Mouse (Mus musculus): ENCODE measurements at regions not wholly inside any gene's neighbourhood (a gene's known extent, or its start where the extent isn't known, plus 50 kb on each side); places are given as distances from the start of the nearest gene placed in this dataset.
"Not testable (repeated sequence)": the region's sequence is repeated elsewhere in the genome, so short reads cannot be mapped to it uniquely, and the experiment has no call there.

DNA sequence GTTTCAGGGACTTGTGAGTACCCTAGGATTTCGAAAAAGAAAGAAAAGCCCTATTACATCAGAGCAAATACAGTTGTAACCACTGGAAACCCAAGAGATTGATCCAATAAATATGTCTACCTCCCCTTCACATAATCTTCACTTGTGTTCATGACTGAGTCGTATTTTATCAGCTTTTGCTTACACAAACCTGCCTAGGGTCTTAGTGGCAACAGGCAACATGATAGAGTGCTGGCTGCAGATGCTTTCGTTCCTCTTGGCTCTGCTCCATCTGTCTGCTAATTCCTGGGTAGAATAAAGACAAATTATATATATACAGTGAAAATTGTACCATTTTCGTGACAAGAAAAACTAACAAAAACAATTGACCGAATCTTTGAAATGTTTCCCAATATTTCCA lies 112.9 kb upstream of the Gap43 start:
- Histone ChIP-seq H3K9ac (no peak overlapping the region), H3K27me3 (ENCODE audit: control insufficient read depth, insufficient read depth, low read length) (no peaks in the 10 kb centered on the region), H3K4me2 (replicated peaks) (no peak overlapping the region), H3K27ac (no peak overlapping the region), H3K4me1 (replicated peaks; ENCODE audit: control insufficient read depth, insufficient read depth, low read length) (no peaks in the 10 kb centered on the region), H3K9me3 (ENCODE audit: control insufficient read depth, low read length) (0 out of 2 replicates have a peak, but pooled peaks cover 5% of the 10 kb centered on the region), H3K4me3 (replicated peaks; ENCODE audit: low read length) (no peak overlapping the region), H3K36me3 (replicated peaks; ENCODE audit: control insufficient read depth, insufficient read depth) (no peaks in the 10 kb centered on the region)
- ATAC-seq (ENCODE audit: low FRiP score) (no peak), DNase-seq (ENCODE audit: low spot score) (no peak)
- 73% methylated on average over 5 of the region's 5 CpGs for WGBS

DNA sequence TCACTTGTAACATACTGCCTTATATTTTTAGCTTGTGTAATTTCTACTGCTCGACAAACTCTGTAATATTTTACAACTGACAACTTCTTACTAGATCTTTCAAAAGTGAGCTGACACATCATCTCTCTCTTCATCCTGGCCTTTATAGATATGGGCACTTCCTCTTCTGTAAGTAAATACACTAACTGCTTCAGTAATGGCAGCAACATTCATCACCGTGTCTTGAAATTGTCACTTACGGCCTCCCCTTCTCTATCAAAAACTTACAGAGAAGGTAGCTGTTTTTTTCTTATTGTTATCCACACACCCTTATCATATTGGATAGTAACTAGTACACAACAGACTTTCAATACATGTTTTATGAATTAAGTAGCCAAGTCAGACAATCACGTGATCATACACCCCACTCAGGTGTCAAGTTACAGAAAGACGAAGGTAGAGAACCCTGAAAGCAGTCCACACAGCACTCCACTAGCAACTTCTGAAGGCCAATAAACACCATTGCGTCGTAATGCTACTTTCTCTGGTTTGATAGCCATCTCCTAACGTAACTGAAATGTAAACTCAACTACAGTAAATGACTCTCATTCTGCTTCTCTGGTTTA lies 109.5 kb upstream of the Gap43 start:
- Histone ChIP-seq H3K27ac (no peak overlapping the region), H3K36me3 (replicated peaks; ENCODE audit: control insufficient read depth, insufficient read depth) (no peaks in the 10 kb centered on the region), H3K4me3 (replicated peaks; ENCODE audit: low read length) (no peak overlapping the region), H3K4me2 (replicated peaks) (no peak overlapping the region), H3K27me3 (ENCODE audit: control insufficient read depth, insufficient read depth, low read length) (no peaks in the 10 kb centered on the region), H3K9me3 (ENCODE audit: control insufficient read depth, low read length) (0 out of 2 replicates have a peak, but pooled peaks cover 5% of the 10 kb centered on the region), H3K9ac (no peak overlapping the region), H3K4me1 (replicated peaks; ENCODE audit: control insufficient read depth, insufficient read depth, low read length) (peaks cover 10% of the 10 kb centered on the region)
- ATAC-seq (ENCODE audit: low FRiP score) (no peak), DNase-seq (ENCODE audit: low spot score) (no peak)
- 91% methylated on average over 8 of the region's 8 CpGs for WGBS

DNA sequence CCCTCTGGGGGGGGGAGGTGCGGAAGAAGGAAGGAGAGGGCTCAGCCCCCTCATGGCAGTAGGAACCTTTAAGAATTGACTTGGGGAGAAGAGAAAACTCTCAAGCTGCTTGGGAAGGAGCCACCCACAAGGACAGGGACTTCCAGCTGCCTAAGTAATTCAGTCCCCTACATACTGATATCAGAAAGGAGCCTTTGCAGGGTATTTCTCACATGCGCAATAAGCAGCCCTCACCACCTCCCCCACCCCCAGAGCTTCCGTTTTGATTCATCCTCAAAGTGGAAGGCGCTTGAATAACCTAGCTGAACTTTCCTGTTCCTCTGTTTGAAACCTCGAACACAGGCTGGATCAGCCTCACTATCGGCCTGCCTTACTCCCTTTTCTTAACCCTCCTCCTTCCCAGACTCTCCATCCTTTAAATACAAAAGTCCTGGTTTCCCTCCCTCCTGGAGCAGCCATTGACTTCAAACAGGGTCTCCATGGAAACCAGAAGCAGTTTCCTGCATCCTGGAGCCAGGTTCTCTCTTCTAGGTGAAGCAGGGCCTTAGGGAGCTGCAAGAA lies 104.5 kb upstream of the Gap43 start:
- peak overlapping the region; percentile 95 for H3K27ac ChIP-seq
- H3K4me2 ChIP-seq (replicated peaks), result peak overlapping the region; percentile 65
- 0 out of 2 replicates have a peak, but pooled peaks cover 5% of the 10 kb centered on the region for H3K9me3 ChIP-seq (ENCODE audit: control insufficient read depth, low read length)
- peak; percentile 89 for ATAC-seq (ENCODE audit: low FRiP score)
- peak overlapping the region; percentile 23 for H3K4me3 ChIP-seq (replicated peaks; ENCODE audit: low read length)
- WGBS, result 7% methylated on average over 6 of the region's 6 CpGs
- peak overlapping the region; percentile 57 for H3K9ac ChIP-seq
- DNase-seq (ENCODE audit: low spot score), result peak; percentile 72
- no peaks in the 10 kb centered on the region for H3K36me3 ChIP-seq (replicated peaks; ENCODE audit: control insufficient read depth, insufficient read depth)
- no peaks in the 10 kb centered on the region for H3K27me3 ChIP-seq (ENCODE audit: control insufficient read depth, insufficient read depth, low read length)
- H3K4me1 ChIP-seq (replicated peaks; ENCODE audit: control insufficient read depth, insufficient read depth, low read length), result peaks cover 18% of the 10 kb centered on the region

DNA sequence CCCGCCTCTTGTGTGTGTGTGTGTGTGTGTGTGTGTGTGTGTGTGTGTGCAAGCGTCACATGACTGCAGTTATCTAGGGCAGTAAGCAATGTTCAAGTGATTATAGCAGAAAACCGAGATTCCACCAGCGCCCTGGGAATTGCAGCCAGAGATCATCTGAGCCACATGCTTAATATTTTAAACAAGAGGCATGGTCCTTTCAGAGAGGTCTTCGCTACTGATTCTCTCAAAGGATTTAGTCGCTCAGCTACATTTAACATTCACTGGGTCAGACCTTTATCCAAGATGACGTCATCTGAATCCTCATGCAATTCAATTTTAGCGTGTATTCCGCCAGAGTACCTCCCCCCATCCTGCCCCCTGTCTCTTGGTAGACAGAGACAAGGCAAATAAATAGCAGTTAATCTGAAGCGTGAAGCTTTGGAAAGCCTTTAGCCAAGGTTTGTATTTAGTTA lies 104.0 kb upstream of the Gap43 start:
- DNase-seq (ENCODE audit: low spot score) (peak; percentile 57), ATAC-seq (ENCODE audit: low FRiP score) (peak; percentile 76)
- 22% methylated on average over 10 of the region's 10 CpGs for WGBS
- H3K9me3 ChIP-seq (ENCODE audit: control insufficient read depth, low read length), result 0 out of 2 replicates have a peak, but pooled peaks cover 5% of the 10 kb centered on the region
- peak overlapping the region; percentile 23 for H3K4me3 ChIP-seq (replicated peaks; ENCODE audit: low read length)
- no peaks in the 10 kb centered on the region for H3K27me3 ChIP-seq (ENCODE audit: control insufficient read depth, insufficient read depth, low read length)
- no peaks in the 10 kb centered on the region for H3K36me3 ChIP-seq (replicated peaks; ENCODE audit: control insufficient read depth, insufficient read depth)
- H3K4me2 ChIP-seq (replicated peaks), result peak overlapping the region; percentile 65
- H3K9ac ChIP-seq, result peak overlapping the region; percentile 57
- H3K4me1 ChIP-seq (replicated peaks; ENCODE audit: control insufficient read depth, insufficient read depth, low read length), result peaks cover 18% of the 10 kb centered on the region
- peak overlapping the region; percentile 95 for H3K27ac ChIP-seq

DNA sequence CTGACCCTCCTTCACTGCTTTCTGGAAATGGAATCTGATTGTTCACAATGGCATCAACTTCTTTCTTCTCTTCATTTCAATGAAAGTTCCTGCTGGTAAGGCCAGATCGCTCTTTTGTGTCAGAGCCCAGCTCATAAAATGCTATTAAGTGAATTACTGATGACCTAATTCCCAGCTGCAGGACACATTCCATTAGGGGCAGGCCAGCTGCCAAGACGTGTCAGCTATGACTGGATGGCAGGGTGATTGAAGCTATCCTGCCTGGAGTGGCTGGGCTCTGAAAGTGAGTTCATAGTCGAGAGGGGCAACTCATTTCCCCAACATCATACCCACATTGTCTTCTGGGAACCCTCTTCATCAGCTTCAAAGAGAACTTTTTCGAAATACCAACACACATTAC lies 100.4 kb upstream of the Gap43 start:
- H3K27me3 ChIP-seq (ENCODE audit: control insufficient read depth, insufficient read depth, low read length), result no peaks in the 10 kb centered on the region
- DNase-seq (ENCODE audit: low spot score) (no peak), ATAC-seq (ENCODE audit: low FRiP score) (no peak)
- H3K4me1 ChIP-seq (replicated peaks; ENCODE audit: control insufficient read depth, insufficient read depth, low read length), result peaks cover 15% of the 10 kb centered on the region
- H3K4me3 ChIP-seq (replicated peaks; ENCODE audit: low read length), result no peak overlapping the region
- no peaks in the 10 kb centered on the region for H3K36me3 ChIP-seq (replicated peaks; ENCODE audit: control insufficient read depth, insufficient read depth)
- H3K4me2 ChIP-seq (replicated peaks), result no peak overlapping the region
- no peak overlapping the region for H3K27ac ChIP-seq
- H3K9ac ChIP-seq, result no peak overlapping the region
- H3K9me3 ChIP-seq (ENCODE audit: control insufficient read depth, low read length), result no peaks in the 10 kb centered on the region
- 31% methylated on average over 4 of the region's 4 CpGs for WGBS

DNA sequence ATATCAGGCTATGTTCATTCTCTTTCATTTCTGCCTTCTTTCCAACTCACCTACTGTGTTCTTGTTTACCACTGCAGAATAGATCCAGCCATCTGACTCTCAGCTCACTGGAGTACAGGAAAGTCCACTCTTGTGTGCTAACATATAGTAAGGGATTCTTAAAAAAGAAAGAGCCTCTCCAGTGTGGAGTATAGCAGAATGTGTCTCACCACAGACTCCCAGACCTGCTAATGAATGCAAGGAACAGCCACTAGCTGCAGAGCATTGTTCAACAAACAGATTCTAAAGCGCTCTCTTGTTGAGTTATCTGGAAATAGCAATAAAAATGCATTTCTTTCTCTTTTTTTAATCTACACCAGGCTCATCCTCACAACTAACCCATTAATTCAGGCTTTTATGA lies 91.1 kb upstream of the Gap43 start:
- no peaks in the 10 kb centered on the region for H3K27me3 ChIP-seq (ENCODE audit: control insufficient read depth, insufficient read depth, low read length)
- no peaks in the 10 kb centered on the region for H3K9me3 ChIP-seq (ENCODE audit: control insufficient read depth, low read length)
- no peak overlapping the region for H3K27ac ChIP-seq
- ATAC-seq (ENCODE audit: low FRiP score), result no peak
- no peak overlapping the region for H3K4me2 ChIP-seq (replicated peaks)
- no peak overlapping the region for H3K9ac ChIP-seq
- H3K4me3 ChIP-seq (replicated peaks; ENCODE audit: low read length), result no peak overlapping the region
- 93% methylated on average over 1 of the region's 1 CpGs for WGBS
- DNase-seq (ENCODE audit: low spot score), result no peak
- H3K4me1 ChIP-seq (replicated peaks; ENCODE audit: control insufficient read depth, insufficient read depth, low read length), result no peaks in the 10 kb centered on the region
- H3K36me3 ChIP-seq (replicated peaks; ENCODE audit: control insufficient read depth, insufficient read depth), result no peaks in the 10 kb centered on the region

DNA sequence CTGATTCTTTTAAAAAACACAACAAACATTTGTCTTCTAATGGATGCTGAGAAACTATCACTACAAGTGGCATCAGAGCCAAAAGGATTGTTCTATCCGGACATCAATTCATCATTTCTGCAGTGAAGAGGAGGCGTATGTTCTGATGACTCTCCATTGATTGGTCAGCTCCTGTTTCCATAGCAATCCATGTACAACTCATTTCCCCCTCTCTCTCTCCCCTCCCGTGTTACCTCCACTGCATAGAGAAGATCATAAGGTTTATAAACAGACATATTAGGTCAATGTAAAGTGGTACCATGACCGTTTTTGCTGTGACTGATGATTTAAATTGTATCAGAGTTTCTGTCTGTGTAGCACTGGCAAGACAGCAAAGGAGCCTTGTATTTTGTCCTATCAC lies 76.2 kb upstream of the Gap43 start:
- Histone ChIP-seq H3K4me2 (replicated peaks) (no peak overlapping the region), H3K4me1 (replicated peaks; ENCODE audit: control insufficient read depth, insufficient read depth, low read length) (no peaks in the 10 kb centered on the region), H3K9ac (no peak overlapping the region), H3K9me3 (ENCODE audit: control insufficient read depth, low read length) (no peaks in the 10 kb centered on the region), H3K4me3 (replicated peaks; ENCODE audit: low read length) (no peak overlapping the region), H3K27me3 (ENCODE audit: control insufficient read depth, insufficient read depth, low read length) (no peaks in the 10 kb centered on the region), H3K27ac (no peak overlapping the region), H3K36me3 (replicated peaks; ENCODE audit: control insufficient read depth, insufficient read depth) (no peaks in the 10 kb centered on the region)
- no peak for ATAC-seq (ENCODE audit: low FRiP score)
- DNase-seq (ENCODE audit: low spot score), result no peak
- 59% methylated on average over 4 of the region's 4 CpGs for WGBS

DNA sequence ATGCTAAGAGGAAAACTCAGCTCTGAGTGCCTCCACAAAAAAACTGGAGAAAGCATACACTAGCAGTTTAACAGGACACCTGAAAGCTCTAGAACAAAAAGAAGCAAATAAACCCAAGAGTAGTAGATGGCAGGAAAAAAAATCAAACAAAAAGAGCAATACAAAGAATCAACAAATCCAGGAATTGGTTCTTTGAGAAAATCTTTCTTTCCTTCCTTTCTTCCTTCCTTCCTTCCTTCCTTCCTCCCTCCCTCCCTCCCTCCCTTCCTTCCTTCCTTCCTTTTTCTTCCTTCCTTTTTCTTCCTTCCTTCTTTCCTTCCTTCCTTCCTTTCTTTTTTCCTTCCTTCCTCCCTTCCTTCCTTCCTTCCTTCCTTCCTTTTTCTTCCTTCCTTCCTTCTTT lies 71.6 kb upstream of the Gap43 start:
- not testable (repeated sequence) for H3K4me1 ChIP-seq (replicated peaks; ENCODE audit: control insufficient read depth, insufficient read depth, low read length); H3K4me3 ChIP-seq (replicated peaks; ENCODE audit: low read length); H3K27me3 ChIP-seq (ENCODE audit: control insufficient read depth, insufficient read depth, low read length); H3K9me3 ChIP-seq (ENCODE audit: control insufficient read depth, low read length); H3K27ac ChIP-seq; H3K36me3 ChIP-seq (replicated peaks; ENCODE audit: control insufficient read depth, insufficient read depth); DNase-seq (ENCODE audit: low spot score); ATAC-seq (ENCODE audit: low FRiP score); H3K4me2 ChIP-seq (replicated peaks); H3K9ac ChIP-seq

DNA sequence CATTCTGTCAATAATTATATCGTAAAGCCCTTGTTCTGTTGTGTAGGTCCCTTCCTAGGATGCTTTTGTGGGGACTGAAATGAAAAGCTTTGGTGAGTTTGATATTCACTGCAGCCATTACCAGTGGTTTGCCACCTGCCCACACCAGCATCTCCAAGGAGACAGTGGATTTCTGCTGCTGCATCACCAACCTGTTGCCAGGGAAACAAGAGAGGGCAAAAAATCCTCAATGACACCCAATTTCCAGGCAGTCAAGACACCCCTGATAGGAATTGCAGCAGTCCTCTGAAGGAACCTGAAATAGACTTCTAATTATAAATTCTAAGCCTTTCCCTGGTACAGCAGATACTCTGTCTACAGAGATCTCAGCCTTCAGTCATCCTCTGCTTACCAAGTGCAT lies 56.1 kb upstream of the Gap43 start:
- H3K27ac ChIP-seq, result no peak overlapping the region

More for the DNA sequence above, 56.1 kb upstream of the Gap43 start:
- Histone ChIP-seq H3K36me3 (replicated peaks; ENCODE audit: control insufficient read depth, insufficient read depth) (no peaks in the 10 kb centered on the region), H3K9me3 (ENCODE audit: control insufficient read depth, low read length) (no peaks in the 10 kb centered on the region), H3K9ac (no peak overlapping the region), H3K4me3 (replicated peaks; ENCODE audit: low read length) (no peak overlapping the region), H3K27me3 (ENCODE audit: control insufficient read depth, insufficient read depth, low read length) (no peaks in the 10 kb centered on the region), H3K4me1 (replicated peaks; ENCODE audit: control insufficient read depth, insufficient read depth, low read length) (no peaks in the 10 kb centered on the region), H3K4me2 (replicated peaks) (no peak overlapping the region)
- DNase-seq (ENCODE audit: low spot score) (no peak), ATAC-seq (ENCODE audit: low FRiP score) (no peak)
- WGBS, result 47% methylated on average over 1 of the region's 1 CpGs
